Mouse (Mus musculus) embryonic fibroblast, embryonic 13.5 days (primary cell): Measurements from ENCODE around the gene Jtb.
"Not testable (repeated sequence)": the region's sequence is repeated elsewhere in the genome, so short reads cannot be mapped to it uniquely, and the experiment has no call there.

Experiments used
- CTCF ChIP-seq: IDR thresholded peaks from 2 replicates; pipeline ENCODE4 v1.5.1; 2011; ENCODE audit warnings: mild to moderate bottlenecking, control low read depth, low read length, moderate library complexity, borderline replicate concordance; ENCODE audit not compliant: insufficient read depth
- POLR2A ChIP-seq: IDR thresholded peaks from 2 replicates; pipeline ENCODE4 v1.6.1; 2011; ENCODE audit warnings: low read depth, mild to moderate bottlenecking, control low read depth, low read length, moderate library complexity

GRCm38 (mm10) chr3:90253174-90253573 is 21.8 kb downstream of the Jtb start:
- TF ChIP-seq POLR2A, CTCF: not testable (repeated sequence)
